Mouse (Mus musculus): ENCODE data around the gene Ipo11.

GRCm38 (mm10) chr13:106937138-106937472 lies 347 bp upstream of the Ipo11 start:
- no peak for TF ChIP-seq POLR2A (IDR thresholded peaks at IDR 0.05; ENCODE audit: control insufficient read depth, extremely low read depth, insufficient read depth, low read length, poor library complexity)
- no peak for TF ChIP-seq CTCF (IDR thresholded peaks at IDR 0.05; ENCODE audit: borderline replicate concordance, control insufficient read depth, extremely low read depth, insufficient read depth, low read length, poor library complexity)

Measured in thymus, adult 2 months (tissue).